Mouse (Mus musculus) large intestine, adult 2 months (tissue): ENCODE measurements around the gene Arhgef2. TPM values are rescaled to one million over a fixed set of nuclear protein-coding genes. Genes with fewer than 3 reads are reported as not detected.

Experiments used
- DNase-seq: peaks from one replicate; pipeline ENCODE4 v3.0.0-alpha.2; 2012; ENCODE audit warnings: low read depth, low spot score
- WGBS: fragments of 180-500 bp; shearing (Covaris S2); methylation state at CpG from one replicate; pipeline ENCODE4 v1.1.7; 2018; 5-methylcytosine and 5-hydroxymethylcytosine counted together
- polyA plus RNA-seq: library from polyadenylated mRNA; depleted of rRNA; stranded (reverse); fragments of >200 nt; gene quantifications from 2 replicates; pipeline ENCODE4 v1.2.3, GENCODE M21; 2012

Arhgef2 gene
- polyA plus RNA-seq, 1 experiment = 49.2 TPM

DNA sequence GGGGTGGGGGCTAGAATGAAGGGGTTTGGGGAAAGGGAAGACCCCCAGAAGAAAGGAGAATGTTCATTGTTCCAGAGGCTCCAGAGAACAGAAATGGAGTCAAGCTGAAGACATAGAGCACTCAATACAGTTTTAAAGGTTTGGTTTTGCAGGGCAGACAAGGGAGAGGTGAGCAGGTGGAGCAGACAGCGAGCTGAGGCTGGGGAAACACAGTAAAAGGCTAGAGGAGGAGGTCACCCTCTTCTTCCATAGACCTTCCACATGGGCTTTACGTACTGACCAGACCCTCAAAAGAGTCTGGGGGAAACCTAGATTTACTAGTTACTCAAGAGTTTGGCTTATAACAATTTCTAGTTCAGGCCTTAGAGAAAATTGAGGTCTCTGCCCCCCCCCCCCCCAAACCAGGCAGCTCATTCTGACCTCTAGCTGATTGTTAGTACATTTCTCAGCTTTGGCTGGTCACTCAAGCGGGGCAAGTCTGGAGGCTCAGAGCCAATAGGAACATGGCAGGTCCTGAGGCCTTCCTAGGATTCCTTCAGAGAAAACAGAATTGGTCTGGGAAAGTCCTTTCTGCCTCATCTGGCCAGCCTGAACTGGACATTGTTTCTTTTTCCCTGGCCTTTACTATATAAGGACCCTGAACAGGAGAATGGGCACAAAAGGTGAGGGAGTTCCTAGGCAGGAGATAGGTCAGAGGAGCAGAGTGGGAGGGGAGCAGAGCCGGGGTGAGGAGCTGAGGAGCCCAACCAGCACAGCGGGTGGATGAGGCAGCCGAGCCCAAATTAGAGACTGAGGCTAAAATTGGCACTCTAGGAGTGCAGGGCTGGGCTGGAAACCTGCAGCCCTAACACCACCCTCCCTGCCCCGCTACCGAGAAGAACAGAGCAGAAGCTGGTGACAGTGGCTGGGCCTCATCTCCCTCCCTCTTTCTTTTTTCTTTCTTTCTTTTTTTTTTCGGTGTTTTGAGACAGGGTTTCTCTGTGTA is 13.6 kb downstream of the Arhgef2 start:
- WGBS = 70% methylated on average over 9 of the region's 9 CpGs

DNA sequence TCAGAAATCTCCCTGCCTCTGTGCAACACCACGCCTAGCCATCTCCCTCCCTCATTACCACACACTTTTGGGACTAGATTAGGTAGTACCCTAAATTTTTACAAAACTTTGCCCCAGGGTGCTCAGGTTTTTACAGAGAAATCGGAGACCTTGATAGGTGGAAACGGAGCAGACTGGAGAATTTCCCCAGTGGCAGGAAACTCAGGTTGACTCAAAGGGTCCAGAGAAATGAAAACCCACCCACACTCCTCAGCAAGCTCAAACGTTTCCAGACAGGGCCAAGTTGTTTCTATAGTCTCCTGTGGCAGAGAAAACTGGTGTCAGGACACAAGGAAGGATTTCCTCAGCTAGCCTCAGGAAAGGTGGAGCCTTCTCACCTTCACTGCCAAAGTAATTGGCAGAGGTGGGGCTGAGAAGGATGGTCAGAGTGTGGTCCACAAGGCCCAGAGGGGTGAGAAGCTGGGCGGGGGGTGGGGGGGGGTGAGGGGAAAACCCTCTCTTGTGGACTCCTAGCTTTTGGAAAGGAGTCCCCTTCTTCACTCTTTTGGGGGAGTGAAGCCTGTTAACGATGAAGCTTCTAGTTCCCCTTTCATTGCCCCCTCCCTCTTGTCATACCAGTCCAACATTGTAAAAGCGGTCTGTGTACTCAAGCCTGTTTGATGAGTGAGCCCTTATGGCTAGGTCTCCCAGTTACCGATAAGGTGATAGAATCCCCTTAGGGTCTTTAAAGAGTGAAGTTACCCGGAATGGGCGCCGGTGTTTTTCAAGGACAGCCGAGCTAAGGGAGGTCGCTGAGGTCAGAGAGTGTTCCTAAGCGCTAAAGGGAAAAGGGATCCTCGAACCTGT is 14.6 kb downstream of the Arhgef2 start:
- WGBS = 17% methylated on average over 15 of the region's 15 CpGs
- DNase-seq = no peak

More for the DNA sequence above, 13.6 kb downstream of the Arhgef2 start:
- no peak for DNase-seq

DNA sequence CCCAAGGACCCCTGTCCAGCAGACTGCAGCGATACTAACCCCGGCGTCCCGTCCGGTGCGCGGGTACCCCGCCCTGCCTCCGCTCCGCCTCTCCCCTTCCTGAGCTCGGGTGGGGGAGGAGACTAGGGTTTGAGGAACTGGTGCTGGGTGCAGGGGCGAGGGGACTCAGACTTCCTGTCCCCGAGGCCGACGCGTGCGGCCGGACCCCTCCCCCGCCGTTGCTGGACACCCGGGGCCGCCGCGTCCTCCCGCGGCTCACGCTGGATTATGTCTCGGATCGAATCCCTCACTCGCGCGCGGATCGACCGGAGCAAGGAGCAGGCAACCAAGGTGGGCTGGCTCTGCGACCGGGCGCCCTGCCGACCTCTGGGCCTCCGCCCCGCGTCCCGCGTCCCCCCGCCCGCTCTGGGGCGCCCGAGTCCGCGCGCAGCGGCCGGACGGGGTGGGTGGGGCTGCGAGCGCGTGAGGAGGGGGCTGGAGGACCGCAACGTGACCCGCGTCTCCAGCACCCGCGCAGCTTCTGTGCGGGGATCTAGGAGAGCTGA is 15.3 kb downstream of the Arhgef2 start:
- DNase-seq = no peak
- under 1% methylated on average over 64 of the region's 64 CpGs for WGBS

DNA sequence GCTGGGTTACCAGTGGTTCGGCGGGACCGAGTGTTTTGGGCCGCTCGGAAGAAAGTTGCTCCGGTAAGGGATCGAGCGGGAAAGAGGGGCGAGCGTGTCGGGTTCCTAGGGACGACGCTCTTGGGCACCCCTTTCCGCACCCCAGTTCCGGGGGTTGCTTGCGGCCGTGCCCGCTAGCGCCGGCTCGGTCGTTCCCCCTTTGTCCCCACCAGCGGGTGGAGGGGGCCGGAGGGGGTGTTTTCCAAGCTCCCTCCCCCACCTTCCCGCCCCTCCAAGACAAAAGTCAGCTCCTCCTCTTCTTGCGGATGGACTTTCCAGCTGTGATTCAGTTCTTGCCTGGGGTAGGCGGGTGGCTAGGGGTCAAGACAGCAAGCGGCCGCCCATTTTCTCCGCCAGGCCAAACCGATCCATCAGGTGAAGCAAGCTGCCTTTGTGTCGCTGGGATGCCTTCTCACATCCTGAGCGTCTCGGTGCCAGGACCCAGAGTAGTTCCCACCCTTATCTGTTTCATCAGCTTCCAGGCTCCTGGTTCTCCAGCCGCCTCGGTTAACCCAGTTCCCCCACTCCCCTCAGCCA is 15.9 kb downstream of the Arhgef2 start:
- WGBS = 2% methylated on average over 36 of the region's 36 CpGs
- no peak for DNase-seq

DNA sequence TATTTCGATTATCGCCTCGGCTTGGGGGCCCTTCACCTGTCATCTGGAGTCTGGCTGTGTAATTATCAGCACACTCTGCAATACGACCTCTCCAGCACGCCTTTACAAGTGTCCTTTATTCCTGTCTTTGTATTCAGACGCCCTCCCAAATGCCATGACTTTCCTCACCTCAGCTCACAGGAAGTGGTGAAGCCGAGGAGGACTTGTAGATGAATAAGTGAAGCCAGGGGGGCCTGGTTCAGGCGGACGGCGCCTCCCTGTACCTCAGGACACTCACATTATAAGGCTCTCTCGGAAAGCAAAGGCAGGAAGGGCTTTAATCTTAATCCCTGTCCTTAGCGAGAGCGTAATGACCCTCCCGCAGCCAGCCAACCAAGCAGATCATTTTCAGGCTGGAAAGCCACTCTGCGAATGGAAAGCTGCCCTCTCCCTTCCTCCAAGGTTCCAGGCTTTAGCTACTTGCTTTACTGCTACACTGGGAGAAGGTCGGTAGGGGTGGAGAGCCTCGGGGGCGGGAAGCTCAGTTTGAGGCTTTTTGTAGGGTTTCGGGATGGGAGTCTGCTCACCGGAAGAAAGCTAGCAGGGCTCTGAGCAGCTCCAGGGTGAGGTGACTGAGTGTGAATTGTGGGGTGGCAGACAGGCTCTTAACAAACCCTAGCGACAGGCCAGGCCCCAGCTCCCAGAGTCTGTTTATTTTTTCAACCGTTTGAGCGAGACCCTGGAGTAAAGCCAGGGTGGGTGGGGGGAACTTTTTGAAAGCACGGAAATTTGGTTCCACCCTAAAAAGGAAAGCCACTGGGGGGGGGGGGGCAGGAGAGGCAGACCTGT is 16.6 kb downstream of the Arhgef2 start:
- WGBS = 16% methylated on average over 24 of the region's 24 CpGs
- DNase-seq = no peak

DNA sequence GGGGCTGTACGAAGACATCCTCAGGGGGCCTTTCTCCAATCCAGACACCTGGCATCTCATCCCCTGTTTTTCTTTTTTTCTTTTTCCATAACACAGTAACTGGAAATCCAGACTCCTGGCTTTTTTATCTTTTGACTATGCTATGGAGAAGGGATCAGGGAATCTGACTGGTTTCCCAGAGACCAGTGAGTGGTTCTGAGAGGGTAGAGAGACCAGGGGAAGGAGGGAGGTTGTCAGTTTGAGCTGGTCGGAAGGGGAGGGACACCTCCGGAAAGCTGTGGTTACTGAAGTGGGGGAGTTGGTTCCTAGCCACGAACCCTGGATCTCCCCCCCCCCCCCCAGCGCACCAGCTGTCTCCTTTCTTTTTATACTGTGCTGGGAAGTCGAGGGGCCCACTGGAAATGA is 17.2 kb downstream of the Arhgef2 start:
- 34% methylated on average over 6 of the region's 6 CpGs for WGBS
- no peak for DNase-seq

DNA sequence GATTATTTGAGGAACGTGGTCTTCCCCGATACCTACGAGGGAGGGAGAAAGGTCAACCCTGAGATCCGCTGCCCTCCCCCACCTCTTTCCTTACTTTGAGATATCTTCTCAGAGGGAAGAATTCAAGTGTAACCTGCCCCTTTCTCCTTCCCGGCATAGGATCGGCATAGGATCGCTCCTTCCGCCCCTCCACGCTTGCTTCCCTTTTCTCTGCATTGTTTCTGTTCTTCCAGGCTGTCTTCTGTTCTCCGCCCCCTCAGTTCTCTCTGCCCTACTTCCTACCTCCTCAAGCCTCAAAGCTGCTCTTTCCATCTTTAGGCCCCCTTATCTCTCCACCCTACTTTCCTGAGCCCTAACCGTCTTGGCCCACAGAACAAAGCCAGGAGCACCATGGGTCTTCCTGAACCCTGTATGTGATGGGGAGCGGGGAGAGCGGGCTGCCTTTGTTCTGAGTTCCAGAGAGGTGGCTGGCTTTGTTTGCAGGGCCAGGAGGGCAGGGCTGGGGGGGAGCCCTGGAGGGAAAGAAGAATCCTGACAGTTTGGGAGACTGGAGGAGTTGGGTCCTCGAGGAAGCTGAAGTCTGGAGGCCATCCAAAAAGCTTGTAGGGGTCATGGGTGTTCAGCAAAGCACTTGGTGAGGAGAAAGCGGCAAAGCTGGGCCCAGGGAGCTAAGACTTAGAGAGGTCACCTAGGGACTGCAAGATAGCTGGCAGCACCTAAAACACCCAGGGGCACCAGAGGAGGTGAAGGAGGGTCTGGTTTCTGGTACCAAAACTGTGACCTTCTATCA is 17.8 kb downstream of the Arhgef2 start:
- WGBS = 35% methylated on average over 15 of the region's 15 CpGs
- DNase-seq = no peak

DNA sequence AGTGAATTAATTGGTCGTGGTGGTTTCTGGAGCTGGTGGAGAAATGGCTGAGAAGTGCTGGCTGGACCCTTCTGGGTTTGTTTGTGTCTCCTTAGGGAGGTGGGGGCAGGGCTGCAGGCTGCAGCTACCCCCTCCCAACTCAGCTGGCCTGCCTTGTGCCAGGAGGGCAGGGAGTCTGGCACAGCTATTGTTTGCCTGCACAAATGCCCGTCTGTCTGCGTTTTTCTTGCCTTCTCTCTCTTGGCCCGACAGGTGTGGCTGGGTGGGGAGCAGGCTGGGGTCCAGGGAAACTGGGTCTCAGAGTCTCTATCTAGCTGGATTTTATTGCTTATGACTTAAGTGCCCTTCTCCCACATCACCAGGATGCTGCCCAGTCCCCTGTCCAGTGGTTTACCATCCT is 18.6 kb downstream of the Arhgef2 start:
- DNase-seq = no peak
- WGBS = 3% methylated on average over 4 of the region's 4 CpGs

DNA sequence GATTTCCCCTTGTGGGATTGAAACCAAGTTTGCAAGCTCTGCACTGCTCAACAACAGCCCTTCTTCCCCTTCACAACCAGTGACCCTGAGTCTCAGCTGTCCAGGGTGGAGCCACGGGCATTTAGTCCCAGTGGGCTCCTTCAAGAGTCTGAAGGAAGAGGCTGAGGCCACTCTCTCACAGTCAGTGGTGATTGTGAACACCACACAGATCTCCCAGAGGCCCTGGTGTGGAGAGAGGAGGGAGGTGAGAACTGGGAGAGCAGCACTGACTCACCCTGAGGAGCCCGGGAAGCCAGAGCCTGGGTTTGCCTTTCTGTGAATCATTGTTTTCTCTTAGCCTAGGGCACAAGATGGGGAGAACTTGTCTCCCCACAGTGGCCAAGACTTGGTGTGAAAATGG is 19.2 kb downstream of the Arhgef2 start:
- 29% methylated on average over 2 of the region's 2 CpGs for WGBS
- DNase-seq = no peak

DNA sequence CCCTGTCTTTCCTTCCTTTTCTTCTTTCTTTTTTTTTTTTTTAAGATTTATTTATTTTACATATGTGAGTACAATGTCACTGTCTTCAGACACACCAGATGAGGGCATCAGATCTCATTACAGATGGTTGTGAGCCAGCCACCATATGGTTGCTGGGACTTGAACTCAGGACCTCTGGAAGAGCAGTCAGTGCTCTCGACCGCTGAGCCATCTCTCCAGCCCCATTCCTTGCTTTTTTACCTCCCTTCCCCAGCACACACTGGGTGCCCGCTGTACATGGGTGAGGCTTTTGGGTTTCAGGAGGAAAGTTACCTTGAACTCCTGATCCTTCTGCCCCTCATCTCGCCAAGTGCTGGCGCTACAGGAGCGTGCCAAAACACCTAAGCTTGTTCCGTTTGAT is 19.8 kb downstream of the Arhgef2 start:
- WGBS = 84% methylated on average over 7 of the region's 7 CpGs

DNA sequence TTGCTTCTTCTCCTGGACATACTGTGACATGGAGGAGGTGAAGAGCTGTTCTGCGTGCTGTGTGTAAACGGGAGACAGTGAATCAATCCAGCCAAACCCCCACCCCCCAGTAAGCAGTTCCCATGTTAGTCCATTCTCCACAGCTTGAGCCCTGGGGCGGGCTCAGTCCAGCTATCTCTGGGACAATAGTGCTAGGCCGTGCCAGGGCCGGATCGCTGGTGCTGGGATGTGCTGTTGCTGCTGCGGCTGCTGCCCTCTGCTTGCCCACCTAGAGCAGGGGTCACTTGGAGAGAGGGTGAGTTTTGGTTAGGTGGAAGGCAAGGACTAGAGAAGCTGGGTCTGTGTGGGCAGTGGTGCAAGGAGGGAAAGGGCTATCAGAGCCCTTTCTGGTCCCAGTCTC is 20.6 kb downstream of the Arhgef2 start:
- DNase-seq = no peak
- WGBS = 74% methylated on average over 7 of the region's 7 CpGs

More for the DNA sequence above, 19.8 kb downstream of the Arhgef2 start:
- DNase-seq = no peak

DNA sequence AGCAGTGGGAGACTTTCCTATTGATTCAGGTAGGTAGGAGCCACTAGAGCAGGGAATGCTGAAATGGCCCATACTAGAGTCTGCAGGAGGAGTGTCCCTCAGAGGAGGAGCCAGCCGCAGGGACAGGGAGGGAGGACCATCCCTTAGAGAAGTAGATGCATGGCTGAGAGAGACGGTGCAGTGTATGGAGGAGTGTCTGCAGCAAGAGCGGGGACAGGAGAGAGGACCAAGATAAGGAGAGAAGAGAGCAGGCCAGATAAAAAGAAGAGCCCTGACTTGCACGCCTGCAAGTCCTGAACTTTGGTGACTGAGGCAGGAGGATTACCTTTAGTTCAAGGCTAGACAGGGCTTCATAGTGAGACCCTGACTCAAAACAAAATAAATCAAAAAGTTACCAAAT is 21.3 kb downstream of the Arhgef2 start:
- DNase-seq = no peak
- 69% methylated on average over 4 of the region's 4 CpGs for WGBS

DNA sequence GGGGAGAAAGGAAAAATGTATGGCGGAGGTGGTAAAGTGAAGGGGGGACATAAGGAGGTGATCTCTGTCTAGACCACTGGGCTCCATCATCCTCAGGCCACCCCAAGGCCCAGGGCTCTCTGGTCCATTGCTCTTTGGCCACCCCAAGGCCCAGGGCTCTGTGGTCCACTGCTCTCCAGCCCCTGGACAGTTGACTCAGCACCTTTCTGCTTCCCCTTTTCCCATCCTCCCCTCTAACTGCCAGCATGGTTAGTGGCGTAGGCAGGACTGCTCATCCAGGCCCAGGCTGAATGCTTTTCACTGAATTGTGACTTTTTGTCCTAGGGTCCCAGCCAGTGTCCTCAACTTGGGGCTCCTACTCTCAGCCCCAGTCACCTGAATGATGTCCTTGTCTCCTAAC is 21.8 kb downstream of the Arhgef2 start:
- DNase-seq = no peak
- WGBS = 81% methylated on average over 2 of the region's 2 CpGs

DNA sequence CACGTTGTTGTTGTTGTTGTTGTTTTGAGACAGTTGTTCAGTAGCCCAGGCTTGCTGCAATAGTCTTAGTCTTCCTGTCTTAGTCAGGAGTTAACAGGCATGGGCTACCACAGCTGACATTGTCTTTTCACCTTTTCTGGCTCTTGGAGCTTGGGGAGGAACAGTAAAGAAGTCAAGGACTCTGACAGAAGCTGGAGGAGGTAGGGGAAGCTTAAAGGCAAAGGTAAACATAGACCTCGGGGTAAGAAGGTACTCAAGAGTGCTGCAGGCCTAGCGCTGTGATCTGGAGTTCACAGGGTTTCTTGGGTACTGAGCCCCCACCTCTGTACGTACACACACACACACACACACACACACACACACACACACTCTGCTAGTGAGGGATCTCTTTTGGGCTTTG is 23.0 kb downstream of the Arhgef2 start:
- no peak for DNase-seq
- 53% methylated on average over 4 of the region's 4 CpGs for WGBS

DNA sequence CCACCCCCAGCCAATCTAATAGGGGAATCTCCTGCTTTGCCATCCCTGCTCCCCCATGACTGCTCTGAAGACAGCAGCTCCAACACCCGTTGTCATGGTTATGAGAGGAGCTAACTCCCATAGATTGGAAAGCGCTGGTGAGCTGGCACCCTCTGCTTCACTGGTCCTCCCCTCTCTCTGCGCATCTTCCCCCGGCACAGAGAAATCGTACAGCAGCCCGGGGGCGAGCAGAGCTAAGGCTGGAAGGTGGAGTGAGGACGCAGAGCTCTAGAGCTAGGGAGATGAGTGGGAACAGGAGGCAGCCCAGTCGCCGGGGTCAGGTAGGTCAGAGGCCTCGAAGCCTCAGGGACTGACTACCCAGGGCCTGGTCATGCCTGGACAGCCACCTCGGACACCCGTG is 23.5 kb downstream of the Arhgef2 start:
- WGBS = 75% methylated on average over 13 of the region's 13 CpGs
- DNase-seq = no peak

DNA sequence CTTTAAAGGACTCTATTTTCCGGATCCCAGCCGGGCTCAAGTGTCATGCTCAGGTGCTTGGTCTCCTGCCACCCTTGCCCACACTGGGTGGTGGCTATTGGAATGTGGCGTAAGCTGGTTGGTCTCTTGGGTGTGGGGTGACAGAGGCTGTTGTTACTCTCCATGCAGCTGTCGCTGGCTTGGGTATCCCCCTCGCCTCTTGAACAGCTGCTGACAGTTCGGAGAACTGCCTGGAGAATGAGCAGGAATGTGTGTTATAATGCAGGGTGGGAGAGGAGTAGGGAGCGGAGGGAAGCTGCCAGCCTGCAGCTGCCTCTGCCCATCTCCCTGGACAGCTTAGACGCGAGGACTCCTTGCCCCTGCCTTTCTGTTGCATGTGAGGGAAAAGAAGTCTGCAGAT is 24.3 kb downstream of the Arhgef2 start:
- 88% methylated on average over 9 of the region's 9 CpGs for WGBS
- DNase-seq = no peak

DNA sequence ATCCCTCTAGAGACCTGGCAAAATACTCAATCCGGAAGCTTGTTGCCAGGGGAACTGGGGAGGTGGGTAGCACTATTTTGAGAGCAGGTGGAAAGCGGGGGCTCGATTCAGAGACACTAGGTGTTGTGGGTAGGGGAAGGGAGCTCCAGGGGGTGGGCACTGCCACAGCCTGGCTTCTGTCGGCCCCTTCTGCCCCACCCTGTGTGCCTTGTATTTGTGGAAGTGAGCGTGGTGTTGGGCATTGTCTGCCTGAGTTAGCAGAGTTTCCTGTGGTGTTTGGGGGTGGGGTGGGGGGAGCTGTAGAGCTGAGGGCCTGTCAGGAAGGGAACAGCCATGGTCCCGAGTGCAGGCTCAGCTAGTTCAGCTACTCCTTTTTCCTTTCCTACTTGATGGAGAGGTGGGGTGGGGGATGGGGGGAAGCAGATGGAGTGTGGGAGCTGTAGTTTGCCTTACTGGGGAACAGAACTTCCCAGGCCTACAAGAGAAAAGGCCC is 25.1 kb downstream of the Arhgef2 start:
- WGBS = 72% methylated on average over 6 of the region's 6 CpGs
- DNase-seq = no peak

DNA sequence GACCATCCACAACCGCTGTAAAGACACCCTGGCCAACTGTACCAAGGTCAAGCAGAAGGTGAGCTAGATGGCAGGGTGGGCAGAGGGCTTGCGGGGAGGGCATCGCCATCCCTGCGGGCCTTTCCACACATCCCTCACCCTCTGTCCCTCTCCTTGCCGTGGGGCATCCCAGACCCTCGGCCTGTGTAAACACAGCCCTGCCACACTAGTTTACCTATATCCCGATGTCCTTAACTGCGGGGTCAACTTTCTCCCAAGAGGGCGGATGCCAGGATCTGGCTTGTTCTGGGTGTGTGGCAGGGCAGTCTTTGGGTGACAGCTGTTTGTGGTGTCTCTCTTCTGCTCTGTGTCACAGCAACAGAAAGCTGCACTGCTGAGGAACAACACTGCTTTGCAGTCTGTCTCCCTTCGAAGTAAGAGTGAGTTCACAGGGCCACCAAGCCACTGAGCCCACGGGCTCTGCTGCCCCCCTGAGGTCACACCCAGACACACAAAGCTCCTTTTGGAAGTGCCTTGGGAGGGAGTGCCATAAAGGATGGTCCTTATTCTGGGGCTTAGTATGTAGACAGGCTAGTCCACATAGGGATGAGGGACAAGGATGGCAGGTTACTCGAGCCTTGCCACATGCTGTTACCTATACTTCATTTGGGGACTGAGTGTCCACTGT is 26.3 kb downstream of the Arhgef2 start:
- WGBS = 63% methylated on average over 12 of the region's 12 CpGs

More for the DNA sequence above, 26.3 kb downstream of the Arhgef2 start:
- DNase-seq = no peak
